Mouse (Mus musculus) urinary bladder, adult 2 months (tissue): Measurements from ENCODE around the gene Pld4. TPM values are rescaled to one million over a fixed set of nuclear protein-coding genes. Genes with fewer than 3 reads are reported as not detected.

Experiments used
- DNase-seq: peaks from one replicate; pipeline ENCODE4 v3.0.0; 2022; ENCODE audit warnings: low spot score
- polyA plus RNA-seq: library from polyadenylated mRNA; depleted of rRNA; stranded (reverse); fragments of >200 nt; gene quantifications from 2 replicates; pipeline ENCODE4 v1.2.3, GENCODE M21; 2012; rRNA removed

Gene Pld4
- 38.7 and 38.8 TPM in 2 replicates for polyA plus RNA-seq

DNA sequence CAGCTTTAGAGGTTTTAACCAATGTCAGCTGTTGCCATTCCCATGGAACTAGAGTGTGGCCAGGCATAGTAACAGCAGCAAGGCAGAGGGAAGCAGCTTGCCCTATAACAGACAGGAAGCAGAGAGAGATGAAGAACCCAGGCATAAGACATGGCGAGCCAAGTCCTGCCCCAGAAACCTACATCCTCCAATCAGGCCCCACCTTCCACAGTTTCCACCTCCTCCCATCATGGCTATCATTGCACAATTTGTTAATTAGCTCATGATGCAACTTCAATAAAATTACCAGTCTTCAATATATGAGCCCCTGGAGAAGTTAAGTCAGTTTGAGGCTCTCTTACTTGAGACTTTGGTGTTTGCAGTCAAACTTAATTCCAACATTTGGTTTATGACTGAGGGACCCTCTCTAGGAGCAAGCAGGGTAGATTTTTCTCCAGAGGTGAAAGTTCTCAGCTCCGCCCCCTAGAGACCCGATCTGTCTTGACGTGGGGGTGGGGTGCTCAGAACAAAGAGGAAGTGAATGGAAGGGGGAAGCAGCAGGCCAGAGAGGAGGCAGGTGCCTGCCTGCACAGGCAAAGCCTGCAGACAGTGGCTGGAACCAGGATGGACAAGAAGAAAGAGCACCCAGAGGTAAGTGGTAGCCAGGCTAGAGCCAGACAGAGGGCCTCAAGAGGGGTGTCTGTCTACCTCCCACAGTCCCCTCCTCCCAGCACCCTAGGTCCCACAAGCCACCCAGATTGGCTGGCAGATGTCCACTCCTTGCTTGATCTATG lies at the start of gene Pld4:
Gene Pld4, plus strand, starts transcription at position 502 of the 773 bp plus-strand sequence.
- no peak for DNase-seq

- DNase-seq, result no peak
Observed at GRCm38 (mm10) chr12:112713984-112714383, 46.5 kb upstream of the Pld4 start.

DNA sequence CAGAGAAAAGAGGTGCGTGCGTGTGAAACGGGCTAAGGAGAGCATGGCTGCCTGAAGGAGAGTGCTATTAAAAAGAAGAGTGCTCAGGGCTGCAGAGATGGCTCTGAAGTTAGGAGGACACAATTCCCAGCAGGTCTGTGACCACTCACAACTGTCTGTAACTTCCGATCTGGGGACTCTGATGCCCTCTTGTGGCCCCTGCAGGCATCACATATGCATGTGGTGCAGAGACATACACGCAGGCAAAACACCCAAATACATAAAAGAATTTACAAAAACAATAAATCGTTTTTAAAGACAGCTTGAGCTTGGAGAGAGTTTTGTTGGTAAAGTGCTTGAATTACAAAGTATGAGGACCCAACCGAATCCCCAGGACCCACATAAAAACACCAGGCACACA lies 43.3 kb upstream of the Pld4 start:
- DNase-seq, result no peak

GRCm38 (mm10) chr12:112718995-112719394 lies 41.5 kb upstream of the Pld4 start:
- DNase-seq, result no peak

- no peak for DNase-seq
Observed at GRCm38 (mm10) chr12:112720216-112720615, 40.2 kb upstream of the Pld4 start, which contains the start of gene Cep170b. TSS of gene Cep170b (plus strand) at chr12:112720455.

DNA sequence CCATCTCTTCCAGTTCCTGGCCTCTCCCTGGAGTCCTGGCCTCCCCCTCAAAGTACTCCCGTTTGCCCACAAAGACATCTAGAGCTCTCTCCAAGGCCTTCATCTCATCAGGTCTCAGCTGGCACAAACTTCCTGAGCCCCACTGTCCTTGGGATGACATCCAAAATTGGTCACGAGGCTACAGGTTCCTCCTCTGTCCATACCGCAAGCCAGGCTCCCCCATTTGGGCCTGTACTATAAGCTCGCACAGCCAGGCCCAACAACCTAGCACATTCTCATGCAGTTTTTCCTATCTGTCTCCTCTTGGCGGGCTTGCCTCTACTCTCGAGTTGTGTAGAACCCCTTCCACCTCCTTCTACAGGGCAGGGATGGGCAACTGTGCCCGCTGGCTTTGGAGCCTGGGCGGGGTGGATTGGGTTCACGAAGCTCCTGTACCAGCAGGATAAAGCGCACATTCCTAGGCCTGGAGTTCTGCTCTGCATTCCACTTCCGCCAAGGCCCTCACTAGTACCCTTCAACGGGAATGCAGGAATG lies 39.5 kb upstream of the Pld4 start:
- DNase-seq, result no peak

GRCm38 (mm10) chr12:112721424-112722239 lies 38.8 kb upstream of the Pld4 start:
- DNase-seq, result peak; percentile 72

DNA sequence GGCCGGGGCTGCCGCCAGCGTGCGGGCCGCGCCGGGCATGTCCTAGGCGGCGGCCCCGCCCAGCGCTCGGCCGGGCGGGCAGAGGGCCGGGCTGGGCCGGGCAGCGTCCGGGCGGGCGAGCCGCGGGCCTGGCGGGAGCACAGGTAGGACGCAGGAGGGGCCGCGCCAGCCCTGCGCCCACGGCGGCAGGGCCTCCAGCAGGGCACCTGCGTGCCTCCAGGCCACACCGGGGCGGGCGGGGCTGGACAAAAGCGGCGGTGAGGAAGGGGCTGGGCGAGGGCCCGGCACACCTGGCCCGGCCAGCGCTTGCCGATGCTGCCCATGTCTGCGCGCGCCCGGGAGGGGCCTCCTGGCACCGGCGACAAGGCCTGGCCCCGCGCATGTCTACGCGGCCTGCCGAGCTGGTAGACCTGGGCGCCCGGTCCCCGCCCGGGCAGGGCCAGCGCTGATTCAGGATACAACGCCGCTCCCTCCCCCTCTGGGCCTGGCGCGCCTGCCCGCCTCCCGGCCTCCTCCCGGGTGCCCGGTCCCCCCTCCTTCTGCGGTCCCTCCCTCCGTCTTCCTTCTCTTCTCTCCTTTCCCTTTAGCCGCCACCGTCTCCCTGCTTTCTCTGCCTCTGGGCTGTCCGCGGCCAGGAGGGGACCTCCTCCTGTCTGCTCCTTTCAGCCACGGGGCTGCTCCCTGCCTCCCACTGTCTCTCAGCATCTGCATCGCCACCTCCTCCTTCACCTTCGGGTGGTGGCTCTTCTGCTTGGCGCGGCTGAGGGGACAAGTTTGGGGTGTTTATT lies 38.0 kb upstream of the Pld4 start:
- DNase-seq, result peak; percentile 75

DNA sequence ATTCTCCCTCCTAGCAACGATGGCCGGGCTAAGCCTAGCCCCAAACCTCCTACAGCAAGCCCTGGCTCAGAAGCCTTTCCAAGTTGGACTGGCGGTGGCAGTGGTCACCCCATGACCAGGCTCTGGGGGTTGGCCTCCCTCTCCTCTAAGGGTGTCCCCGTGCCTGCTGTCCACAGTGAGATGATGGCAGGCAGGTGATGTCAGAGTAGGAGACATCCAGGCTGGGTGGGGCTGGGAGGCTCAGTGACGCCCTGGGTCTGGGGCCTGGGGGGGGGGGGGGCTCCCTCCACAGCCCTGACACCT lies 37.5 kb upstream of the Pld4 start:
- DNase-seq, result no peak

DNA sequence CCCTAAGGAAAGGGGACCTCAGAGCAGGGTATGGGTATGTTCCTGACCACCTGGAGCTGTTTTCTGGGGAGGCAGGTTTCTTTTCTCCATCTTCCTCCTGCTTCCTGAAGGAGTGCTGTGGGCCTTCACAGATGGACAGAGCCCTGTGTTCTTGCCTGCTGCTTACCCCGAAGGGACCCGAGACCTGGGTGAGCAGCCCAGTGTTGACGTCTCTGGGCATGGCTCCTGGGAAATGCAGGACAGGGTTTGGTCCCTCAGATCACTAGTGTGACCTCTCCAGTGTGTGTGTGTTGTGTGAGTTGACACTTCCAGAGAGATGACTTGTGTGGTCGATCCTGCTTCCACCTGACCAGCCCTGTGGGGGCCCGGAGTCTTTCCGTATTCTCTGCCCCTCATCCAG lies 37.0 kb upstream of the Pld4 start:
- DNase-seq, result no peak

GRCm38 (mm10) chr12:112724077-112724805 lies 36.2 kb upstream of the Pld4 start:
- no peak for DNase-seq

- no peak for DNase-seq
Observed at GRCm38 (mm10) chr12:112727801-112728200, 32.7 kb upstream of the Pld4 start.

GRCm38 (mm10) chr12:112730808-112731207 lies 29.6 kb upstream of the Pld4 start:
- DNase-seq, result no peak

GRCm38 (mm10) chr12:112732591-112732990 lies 27.9 kb upstream of the Pld4 start:
- no peak for DNase-seq

DNA sequence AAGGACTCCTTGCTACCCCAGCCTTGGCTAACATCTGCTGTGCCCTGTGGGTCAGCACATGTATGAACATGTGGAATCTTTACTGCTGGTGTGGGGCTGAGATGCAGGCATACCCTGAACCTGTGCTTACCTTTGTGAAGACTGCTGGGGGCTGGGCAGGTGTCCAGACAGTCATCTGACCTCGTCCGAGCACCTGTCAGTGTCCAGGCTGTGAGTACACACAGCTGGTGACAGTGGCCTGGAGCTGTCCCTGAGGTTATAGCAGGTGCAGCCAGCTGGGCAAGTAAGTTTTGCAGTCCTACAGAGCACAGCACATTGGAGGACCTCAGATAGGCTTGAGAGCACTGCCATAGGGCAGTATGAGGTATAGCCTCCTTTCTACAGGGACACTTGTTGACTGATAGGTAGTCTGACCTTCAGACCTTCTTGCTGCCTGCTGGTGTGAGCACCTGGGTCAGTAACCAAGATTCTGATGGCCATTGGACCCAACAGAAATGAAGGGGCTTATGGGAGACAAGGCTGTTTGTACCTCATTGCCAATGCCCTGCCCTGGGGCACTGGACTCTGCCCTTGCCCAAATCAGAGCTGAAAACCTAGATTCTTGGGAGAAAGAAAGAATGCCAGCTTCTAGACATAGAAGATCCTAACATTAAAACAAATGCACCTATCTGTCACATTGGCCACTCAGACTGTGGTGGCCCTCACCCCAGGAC lies 26.2 kb upstream of the Pld4 start:
- DNase-seq, result no peak

DNA sequence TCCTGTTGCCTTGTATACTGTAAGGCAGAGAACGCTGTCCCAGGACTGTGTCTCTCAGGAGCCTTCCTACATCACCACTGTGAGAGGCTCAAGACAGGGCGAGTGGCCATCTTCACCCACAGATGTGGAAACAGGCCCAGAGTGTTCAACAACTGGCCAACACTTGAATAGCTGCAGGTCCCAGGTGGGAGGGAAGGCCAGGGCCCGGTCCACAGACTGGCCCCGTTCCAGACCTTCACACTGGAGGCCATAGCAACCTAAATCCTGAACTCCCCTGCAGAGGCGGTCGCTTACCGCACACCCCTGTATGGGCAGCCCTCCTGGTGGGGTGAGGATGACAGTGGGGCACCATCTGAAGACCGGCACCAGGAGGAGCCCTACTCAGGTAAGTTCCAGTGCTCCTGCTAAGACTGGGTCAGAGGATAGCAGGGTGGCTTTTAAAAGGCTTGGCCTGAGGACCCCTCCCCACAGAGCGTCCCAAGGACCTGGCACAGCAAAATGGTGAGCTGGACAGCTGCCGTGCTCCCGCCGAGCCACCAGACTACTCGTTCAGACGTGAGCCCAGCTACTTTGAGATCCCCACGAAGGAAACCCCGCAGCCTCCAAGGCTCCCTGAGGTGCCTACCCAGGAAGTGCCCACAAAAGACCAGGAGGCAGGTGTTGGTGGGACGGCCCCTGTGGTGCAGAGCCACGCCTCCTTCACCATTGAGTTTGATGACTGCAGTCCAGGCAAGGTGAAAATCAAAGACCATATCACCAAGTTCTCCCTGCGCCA lies 25.4 kb upstream of the Pld4 start:
- DNase-seq, result no peak

GRCm38 (mm10) chr12:112735896-112736635 lies 24.4 kb upstream of the Pld4 start:
- DNase-seq, result no peak

DNA sequence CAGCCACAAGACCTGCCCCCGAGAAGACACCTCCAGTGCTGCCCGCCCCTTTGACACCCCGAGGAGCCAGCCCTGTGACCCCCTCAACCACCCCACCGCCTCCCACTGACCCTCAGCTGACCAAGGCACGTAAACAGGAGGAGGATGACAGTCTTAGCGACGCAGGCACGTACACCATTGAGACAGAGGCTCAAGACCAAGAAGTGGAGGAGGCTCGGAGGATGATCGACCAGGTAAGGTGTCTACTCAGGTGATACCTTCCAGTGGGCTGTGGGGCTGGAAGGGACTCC lies 23.9 kb upstream of the Pld4 start:
- DNase-seq, result no peak

DNA sequence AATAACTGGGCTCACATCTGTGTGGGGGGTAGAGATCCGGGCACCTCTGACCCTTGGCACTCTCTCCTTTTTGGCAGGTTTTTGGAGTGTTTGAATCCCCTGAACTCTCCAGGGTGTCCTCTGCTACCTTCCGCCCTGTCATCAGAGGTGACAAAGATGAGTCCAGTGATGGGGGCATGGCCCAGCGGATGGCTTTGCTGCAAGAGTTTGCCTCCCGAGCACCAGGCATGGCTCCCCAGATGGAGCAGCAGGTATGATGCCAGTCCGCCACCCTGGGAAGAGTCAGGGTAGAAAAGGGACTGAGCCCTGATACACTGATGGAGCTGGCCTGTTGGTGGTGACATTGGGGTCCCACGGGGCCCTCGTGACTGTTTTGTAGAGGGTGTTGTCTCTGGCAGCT lies 23.4 kb upstream of the Pld4 start:
- no peak for DNase-seq

GRCm38 (mm10) chr12:112737761-112738160 lies 22.7 kb upstream of the Pld4 start:
- no peak for DNase-seq
